Mouse (Mus musculus): ENCODE measurements around the gene Dennd5a. TPM values are rescaled to one million over a fixed set of nuclear protein-coding genes. Genes with fewer than 3 reads are reported as not detected.
A peak's percentile ranks its signal among the peaks of the same experiment; 100 is the strongest.

The Dennd5a gene
- total and polyA plus RNA-seq, 2 experiments = 24.1 to 26.2 TPM

- 92% methylated on average over 9 of the region's 9 CpGs for WGBS
- H3K36me3 ChIP-seq (ENCODE audit: control insufficient read depth, insufficient read depth, low read length) = peaks cover 83% of the 10 kb centered on the region
- no peaks in the 10 kb centered on the region for H3K79me2 ChIP-seq (ENCODE audit: control insufficient read depth, insufficient read depth, low read length)
- no peak overlapping the region for H3K27ac ChIP-seq (replicated peaks; ENCODE audit: insufficient read depth, low read depth, low read length)
- H3K27me3 ChIP-seq (ENCODE audit: control insufficient read depth, insufficient read depth, low read length) = no peaks in the 10 kb centered on the region
- no peak for TF ChIP-seq POLR2A (IDR thresholded peaks at IDR 0.05; ENCODE audit: extremely low read depth, insufficient read depth, low read length)
- no peak for TF ChIP-seq CTCF (IDR thresholded peaks at IDR 0.05; ENCODE audit: low read depth, low read length)
- H3K9ac ChIP-seq (ENCODE audit: low read depth, low read length) = no peak overlapping the region
- no peak overlapping the region for H3K4me3 ChIP-seq (ENCODE audit: insufficient read depth, low read depth, low read length)
- H3K4me1 ChIP-seq (ENCODE audit: control insufficient read depth, insufficient read depth, low read length) = no peaks in the 10 kb centered on the region
- DNase-seq (ENCODE audit: extremely low read depth, low read depth, low spot score) = no peak
Measured at GRCm38 (mm10) chr7:109900921-109901320, 59.3 kb downstream of the Dennd5a start.

GRCm38 (mm10) chr7:109898911-109899310 lies 61.4 kb downstream of the Dennd5a start:
- H3K4me3 ChIP-seq (ENCODE audit: insufficient read depth, low read depth, low read length) = no peak overlapping the region
- H3K36me3 ChIP-seq (ENCODE audit: control insufficient read depth, insufficient read depth, low read length) = peaks cover 77% of the 10 kb centered on the region
- no peak overlapping the region for H3K27ac ChIP-seq (replicated peaks; ENCODE audit: insufficient read depth, low read depth, low read length)
- H3K27me3 ChIP-seq (ENCODE audit: control insufficient read depth, insufficient read depth, low read length) = no peaks in the 10 kb centered on the region
- TF ChIP-seq POLR2A (IDR thresholded peaks at IDR 0.05; ENCODE audit: extremely low read depth, insufficient read depth, low read length) (no peak), CTCF (IDR thresholded peaks at IDR 0.05; ENCODE audit: low read depth, low read length) (no peak)
- peak; percentile 59 for DNase-seq (ENCODE audit: extremely low read depth, low read depth, low spot score)
- H3K4me1 ChIP-seq (ENCODE audit: control insufficient read depth, insufficient read depth, low read length) = no peaks in the 10 kb centered on the region
- no peak overlapping the region for H3K9ac ChIP-seq (ENCODE audit: low read depth, low read length)
- no peaks in the 10 kb centered on the region for H3K79me2 ChIP-seq (ENCODE audit: control insufficient read depth, insufficient read depth, low read length)

GRCm38 (mm10) chr7:109892530-109892929 lies 67.7 kb downstream of the Dennd5a start:
- no peak overlapping the region for H3K9ac ChIP-seq (ENCODE audit: low read depth, low read length)
- DNase-seq (ENCODE audit: extremely low read depth, low read depth, low spot score) = no peak
- H3K27me3 ChIP-seq (ENCODE audit: control insufficient read depth, insufficient read depth, low read length) = no peaks in the 10 kb centered on the region
- peaks cover 20% of the 10 kb centered on the region for H3K36me3 ChIP-seq (ENCODE audit: control insufficient read depth, insufficient read depth, low read length)
- TF ChIP-seq POLR2A (IDR thresholded peaks at IDR 0.05; ENCODE audit: extremely low read depth, insufficient read depth, low read length) (no peak), CTCF (IDR thresholded peaks at IDR 0.05; ENCODE audit: low read depth, low read length) (peak; percentile 79)
- no peaks in the 10 kb centered on the region for H3K79me2 ChIP-seq (ENCODE audit: control insufficient read depth, insufficient read depth, low read length)
- no peaks in the 10 kb centered on the region for H3K4me1 ChIP-seq (ENCODE audit: control insufficient read depth, insufficient read depth, low read length)
- 60% methylated on average over 3 of the region's 3 CpGs for WGBS
- H3K4me3 ChIP-seq (ENCODE audit: insufficient read depth, low read depth, low read length) = no peak overlapping the region
- no peak overlapping the region for H3K27ac ChIP-seq (replicated peaks; ENCODE audit: insufficient read depth, low read depth, low read length)

- TF ChIP-seq POLR2A (IDR thresholded peaks at IDR 0.05; ENCODE audit: extremely low read depth, insufficient read depth, low read length) (no peak), CTCF (IDR thresholded peaks at IDR 0.05; ENCODE audit: low read depth, low read length) (no peak)
- peaks cover 16% of the 10 kb centered on the region for H3K36me3 ChIP-seq (ENCODE audit: control insufficient read depth, insufficient read depth, low read length)
- WGBS = 95% methylated on average over 4 of the region's 4 CpGs
- no peak overlapping the region for H3K4me3 ChIP-seq (ENCODE audit: insufficient read depth, low read depth, low read length)
- DNase-seq (ENCODE audit: extremely low read depth, low read depth, low spot score) = no peak
- no peaks in the 10 kb centered on the region for H3K79me2 ChIP-seq (ENCODE audit: control insufficient read depth, insufficient read depth, low read length)
- H3K27ac ChIP-seq (replicated peaks; ENCODE audit: insufficient read depth, low read depth, low read length) = no peak overlapping the region
- no peaks in the 10 kb centered on the region for H3K27me3 ChIP-seq (ENCODE audit: control insufficient read depth, insufficient read depth, low read length)
- no peaks in the 10 kb centered on the region for H3K4me1 ChIP-seq (ENCODE audit: control insufficient read depth, insufficient read depth, low read length)
- no peak overlapping the region for H3K9ac ChIP-seq (ENCODE audit: low read depth, low read length)
Measured at GRCm38 (mm10) chr7:109891786-109892185, 68.5 kb downstream of the Dennd5a start.

- H3K9ac ChIP-seq (ENCODE audit: low read depth, low read length) = no peak overlapping the region
- no peaks in the 10 kb centered on the region for H3K27me3 ChIP-seq (ENCODE audit: control insufficient read depth, insufficient read depth, low read length)
- peaks cover 1% of the 10 kb centered on the region; the same call in 1 of the 2 replicates for H3K36me3 ChIP-seq (ENCODE audit: control insufficient read depth, insufficient read depth, low read length)
- WGBS = 94% methylated on average over 2 of the region's 2 CpGs
- H3K27ac ChIP-seq (replicated peaks; ENCODE audit: insufficient read depth, low read depth, low read length) = no peak overlapping the region
- no peaks in the 10 kb centered on the region for H3K4me1 ChIP-seq (ENCODE audit: control insufficient read depth, insufficient read depth, low read length)
- no peaks in the 10 kb centered on the region for H3K79me2 ChIP-seq (ENCODE audit: control insufficient read depth, insufficient read depth, low read length)
- no peak for DNase-seq (ENCODE audit: extremely low read depth, low read depth, low spot score)
- TF ChIP-seq CTCF (IDR thresholded peaks at IDR 0.05; ENCODE audit: low read depth, low read length) = no peak
- no peak for TF ChIP-seq POLR2A (IDR thresholded peaks at IDR 0.05; ENCODE audit: extremely low read depth, insufficient read depth, low read length)
- no peak overlapping the region for H3K4me3 ChIP-seq (ENCODE audit: insufficient read depth, low read depth, low read length)
Measured at GRCm38 (mm10) chr7:109890256-109890655, 70.0 kb downstream of the Dennd5a start.

GRCm38 (mm10) chr7:109889300-109889699 lies 71.0 kb downstream of the Dennd5a start:
- Histone ChIP-seq H3K9ac (ENCODE audit: low read depth, low read length) (no peak overlapping the region), H3K4me1 (ENCODE audit: control insufficient read depth, insufficient read depth, low read length) (no peaks in the 10 kb centered on the region), H3K36me3 (ENCODE audit: control insufficient read depth, insufficient read depth, low read length) (no peaks in the 10 kb centered on the region; the same call in 1 of the 2 replicates), H3K4me3 (ENCODE audit: insufficient read depth, low read depth, low read length) (no peak overlapping the region), H3K27ac (replicated peaks; ENCODE audit: insufficient read depth, low read depth, low read length) (no peak overlapping the region), H3K79me2 (ENCODE audit: control insufficient read depth, insufficient read depth, low read length) (no peaks in the 10 kb centered on the region), H3K27me3 (ENCODE audit: control insufficient read depth, insufficient read depth, low read length) (no peaks in the 10 kb centered on the region)
- WGBS = 80% methylated on average over 5 of the region's 5 CpGs
- DNase-seq (ENCODE audit: extremely low read depth, low read depth, low spot score) = no peak
- TF ChIP-seq POLR2A (IDR thresholded peaks at IDR 0.05; ENCODE audit: extremely low read depth, insufficient read depth, low read length) (no peak), CTCF (IDR thresholded peaks at IDR 0.05; ENCODE audit: low read depth, low read length) (no peak)

Data from liver, adult 2 months (tissue).